Mouse (Mus musculus) hindbrain, embryonic 11.5 days (tissue): Measurements from ENCODE around the gene Nemf. TPM values are rescaled to one million over a fixed set of nuclear protein-coding genes. Genes with fewer than 3 reads are reported as not detected.
A peak's percentile ranks its signal among the peaks of the same experiment; 100 is the strongest.

Source experiments
- ATAC-seq: fragments of 200-750 bp; cut with Nextera tagmentation; 2 replicates; pipeline ENCODE4 v1.8.0; 2017; ENCODE audit warnings: mild to moderate bottlenecking, moderate TSS enrichment, moderate library complexity; ENCODE audit not compliant: low FRiP score
- DNase-seq: peaks from one replicate; pipeline ENCODE4 v3.0.0-alpha.2; 2015; ENCODE audit warnings: low spot score
- H3K27ac ChIP-seq: fragments of 300-500 bp; sonication (generic); 2 replicates; pipeline ENCODE4 v1.5.1; 2014; ENCODE audit warnings: mild to moderate bottlenecking, low read depth, low read length
- H3K27me3 ChIP-seq: fragments of 300-500 bp; sonication (generic); 2 replicates; pipeline ENCODE4 v1.6.1; 2014; ENCODE audit warnings: mild to moderate bottlenecking, low read length, moderate library complexity, mixed read lengths; ENCODE audit not compliant: control insufficient read depth, insufficient read depth
- H3K36me3 ChIP-seq: fragments of 300-500 bp; sonication (generic); 2 replicates; pipeline ENCODE4 v1.6.1; 2014; ENCODE audit warnings: mild to moderate bottlenecking, low read length, moderate library complexity, mixed read lengths; ENCODE audit not compliant: control insufficient read depth, insufficient read depth
- H3K4me1 ChIP-seq: fragments of 300-500 bp; sonication (generic); replicated peaks from 2 replicates; pipeline ENCODE4 v1.6.1; 2014; ENCODE audit warnings: low read length, mixed read lengths; ENCODE audit not compliant: control insufficient read depth, insufficient read depth
- H3K4me2 ChIP-seq: fragments of 300-500 bp; sonication (generic); replicated peaks from 2 replicates; pipeline ENCODE4 v1.6.1; 2014; ENCODE audit warnings: mild to moderate bottlenecking, low read depth, low read length
- H3K4me3 ChIP-seq: fragments of 300-500 bp; sonication (generic); 2 replicates; pipeline ENCODE4 v1.5.1; 2014; ENCODE audit warnings: low read depth, low read length
- H3K9ac ChIP-seq: fragments of 300-500 bp; sonication (generic); 2 replicates; pipeline ENCODE4 v1.6.1; 2014; ENCODE audit warnings: low read depth, low read length
- H3K9me3 ChIP-seq: fragments of 300-500 bp; sonication (generic); 2 replicates; pipeline ENCODE4 v1.6.1; 2016; ENCODE audit warnings: low read length; ENCODE audit not compliant: control insufficient read depth
- WGBS: fragments of 180-500 bp; shearing (Covaris S2); extraction: QIAGEN DNeasy Blood & Tissue Kit; methylation state at CpG from one replicate; pipeline ENCODE4 v1.1.7; 2014; 5-methylcytosine and 5-hydroxymethylcytosine counted together
- polyA plus RNA-seq: library from polyadenylated mRNA; unstranded; fragments of >200 nt; fragmentation: Nextera tagmentation; extraction: Ambion mirVana; gene quantifications from 2 replicates; pipeline ENCODE4 v1.2.1, GENCODE M21; 2014

The Nemf gene
- polyA plus RNA-seq, 1 experiment from 2014 or later, result 108 TPM

DNA sequence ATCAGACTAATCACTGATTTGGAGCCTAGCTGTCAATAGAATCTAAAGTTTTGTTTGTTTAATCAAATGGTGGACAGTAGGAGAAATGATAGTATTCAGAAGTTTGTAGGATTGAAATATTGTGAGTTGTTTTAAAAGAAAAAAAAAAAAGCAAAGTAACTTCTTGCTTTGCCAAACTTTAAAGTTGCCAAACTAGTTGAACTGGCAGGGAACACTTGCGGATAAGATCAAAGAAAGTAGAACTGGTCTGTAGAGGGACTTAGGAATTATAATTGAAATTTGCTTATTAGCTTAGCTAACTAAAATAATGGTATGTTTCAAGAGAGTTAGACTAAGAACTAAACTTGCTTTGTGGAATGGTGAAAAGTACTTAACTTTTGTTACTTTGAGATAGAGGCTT, 20.2 kb upstream of the Nemf start:
- no peaks in the 10 kb centered on the region for H3K9me3 ChIP-seq
- no peaks in the 10 kb centered on the region for H3K4me1 ChIP-seq
- H3K27me3 ChIP-seq, result no peaks in the 10 kb centered on the region
- 98% methylated on average over 1 of the region's 1 CpGs for WGBS
- no peaks in the 10 kb centered on the region for H3K36me3 ChIP-seq
- no peak overlapping the region for H3K4me3 ChIP-seq
- no peak overlapping the region for H3K4me2 ChIP-seq
- H3K9ac ChIP-seq, result no peak overlapping the region
- DNase-seq (no peak), ATAC-seq (no peak)
- H3K27ac ChIP-seq, result no peak overlapping the region

DNA sequence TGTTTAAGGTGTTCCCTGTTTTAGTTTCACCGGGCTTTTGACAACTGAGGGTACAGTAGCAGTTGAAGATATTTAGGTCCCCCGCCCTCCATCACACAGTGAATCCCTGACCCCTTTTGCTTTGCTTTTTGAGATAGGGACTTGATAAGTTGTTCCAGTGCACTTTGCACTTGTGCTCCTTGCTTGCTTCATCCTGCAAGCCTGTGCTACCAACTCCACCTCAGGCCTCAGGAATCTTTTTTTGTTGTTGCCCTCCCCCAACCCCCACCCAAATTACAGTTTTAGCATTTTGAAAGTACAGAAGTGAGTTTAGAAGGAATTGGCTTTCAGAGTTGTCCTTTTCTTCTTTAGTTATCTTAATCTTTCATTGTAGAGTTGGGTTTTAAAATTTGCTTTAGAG, 19.2 kb upstream of the Nemf start:
- H3K9me3 ChIP-seq, result no peaks in the 10 kb centered on the region
- H3K36me3 ChIP-seq, result no peaks in the 10 kb centered on the region
- H3K9ac ChIP-seq, result no peak overlapping the region
- ATAC-seq (no peak), DNase-seq (no peak)
- no peak overlapping the region for H3K4me2 ChIP-seq
- 92% methylated on average over 2 of the region's 2 CpGs for WGBS
- no peak overlapping the region for H3K4me3 ChIP-seq
- no peaks in the 10 kb centered on the region for H3K27me3 ChIP-seq
- H3K27ac ChIP-seq, result no peak overlapping the region
- H3K4me1 ChIP-seq, result no peaks in the 10 kb centered on the region

DNA sequence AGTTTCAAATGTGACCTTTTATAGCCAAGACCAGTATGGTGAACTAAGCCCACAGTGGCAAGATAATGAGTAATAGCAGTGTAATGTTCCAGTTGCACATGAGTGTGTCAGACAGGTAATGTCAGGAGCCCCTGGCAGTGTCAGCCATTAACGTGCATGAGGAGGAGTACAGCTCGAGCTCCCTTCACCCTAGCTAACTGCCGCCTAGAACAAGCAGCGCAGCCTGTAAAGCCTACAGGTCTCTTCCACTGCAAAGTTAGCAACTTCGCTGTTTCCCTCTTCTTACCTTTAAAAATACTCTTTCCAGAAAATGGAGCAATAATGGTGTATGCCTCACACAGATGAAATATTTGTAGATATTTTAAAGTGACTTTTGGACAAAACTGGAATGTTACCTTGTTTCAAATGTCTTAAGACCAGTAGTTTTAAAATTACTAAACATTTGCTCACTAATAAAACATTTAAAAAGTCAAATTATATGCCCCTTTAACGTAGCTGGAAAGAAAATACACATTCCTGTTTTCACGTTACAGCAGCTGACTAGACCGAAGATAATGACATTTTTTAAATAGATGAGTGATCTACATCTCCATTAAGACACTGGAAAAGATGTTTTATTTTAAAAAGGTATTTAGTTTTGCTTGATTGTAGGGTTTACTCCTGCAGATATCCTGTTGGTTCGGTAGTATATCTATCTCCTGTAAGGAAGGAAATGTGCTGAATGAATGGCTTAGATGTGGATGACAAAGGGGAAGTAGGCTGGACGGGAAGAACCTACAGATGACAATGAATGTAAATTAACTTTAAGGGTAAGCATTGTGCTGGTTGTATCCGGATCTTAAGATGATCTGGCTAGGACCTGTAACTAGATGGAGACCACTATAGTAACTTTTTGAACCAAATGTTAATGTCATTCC, 17.1 kb upstream of the Nemf start:
- no peak overlapping the region for H3K27ac ChIP-seq

DNA sequence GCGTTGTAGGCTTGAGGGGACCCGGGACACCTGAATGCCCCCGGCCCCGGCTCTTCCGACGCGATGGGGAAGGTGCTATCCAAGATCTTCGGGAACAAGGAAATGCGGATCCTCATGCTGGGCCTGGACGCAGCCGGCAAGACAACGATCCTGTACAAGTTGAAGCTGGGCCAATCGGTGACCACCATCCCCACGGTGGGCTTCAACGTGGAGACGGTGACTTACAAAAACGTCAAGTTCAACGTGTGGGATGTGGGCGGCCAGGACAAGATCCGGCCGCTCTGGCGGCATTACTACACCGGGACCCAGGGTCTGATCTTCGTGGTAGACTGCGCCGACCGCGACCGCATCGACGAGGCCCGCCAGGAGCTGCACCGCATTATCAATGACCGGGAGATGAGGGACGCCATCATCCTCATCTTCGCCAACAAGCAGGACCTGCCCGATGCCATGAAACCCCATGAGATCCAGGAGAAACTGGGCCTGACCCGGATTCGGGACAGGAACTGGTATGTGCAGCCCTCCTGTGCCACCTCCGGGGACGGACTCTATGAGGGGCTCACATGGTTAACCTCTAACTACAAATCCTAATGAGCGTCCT, 15.9 kb upstream of the Nemf start:
- peak overlapping the region; percentile 84 for H3K4me2 ChIP-seq
- WGBS, result under 1% methylated on average over 42 of the region's 42 CpGs
- H3K4me3 ChIP-seq, result peak overlapping the region; percentile 99
- ATAC-seq, result peak; percentile 23
- no peaks in the 10 kb centered on the region for H3K9me3 ChIP-seq
- H3K27me3 ChIP-seq, result no peaks in the 10 kb centered on the region
- peak overlapping the region; percentile 71 for H3K27ac ChIP-seq
- H3K36me3 ChIP-seq, result no peaks in the 10 kb centered on the region
- peak overlapping the region; percentile 97 for H3K9ac ChIP-seq
- no peaks in the 10 kb centered on the region for H3K4me1 ChIP-seq
- DNase-seq, result peak; percentile 53

More for the DNA sequence above, 17.1 kb upstream of the Nemf start:
- DNase-seq, result no peak
- no peaks in the 10 kb centered on the region for H3K4me1 ChIP-seq
- no peaks in the 10 kb centered on the region for H3K9me3 ChIP-seq
- ATAC-seq, result no peak
- no peaks in the 10 kb centered on the region for H3K27me3 ChIP-seq
- H3K36me3 ChIP-seq, result no peaks in the 10 kb centered on the region
- peak overlapping the region; percentile 99 for H3K4me3 ChIP-seq
- H3K9ac ChIP-seq, result no peak overlapping the region
- 52% methylated on average over 11 of the region's 11 CpGs for WGBS
- H3K4me2 ChIP-seq, result peak overlapping the region; percentile 84

DNA sequence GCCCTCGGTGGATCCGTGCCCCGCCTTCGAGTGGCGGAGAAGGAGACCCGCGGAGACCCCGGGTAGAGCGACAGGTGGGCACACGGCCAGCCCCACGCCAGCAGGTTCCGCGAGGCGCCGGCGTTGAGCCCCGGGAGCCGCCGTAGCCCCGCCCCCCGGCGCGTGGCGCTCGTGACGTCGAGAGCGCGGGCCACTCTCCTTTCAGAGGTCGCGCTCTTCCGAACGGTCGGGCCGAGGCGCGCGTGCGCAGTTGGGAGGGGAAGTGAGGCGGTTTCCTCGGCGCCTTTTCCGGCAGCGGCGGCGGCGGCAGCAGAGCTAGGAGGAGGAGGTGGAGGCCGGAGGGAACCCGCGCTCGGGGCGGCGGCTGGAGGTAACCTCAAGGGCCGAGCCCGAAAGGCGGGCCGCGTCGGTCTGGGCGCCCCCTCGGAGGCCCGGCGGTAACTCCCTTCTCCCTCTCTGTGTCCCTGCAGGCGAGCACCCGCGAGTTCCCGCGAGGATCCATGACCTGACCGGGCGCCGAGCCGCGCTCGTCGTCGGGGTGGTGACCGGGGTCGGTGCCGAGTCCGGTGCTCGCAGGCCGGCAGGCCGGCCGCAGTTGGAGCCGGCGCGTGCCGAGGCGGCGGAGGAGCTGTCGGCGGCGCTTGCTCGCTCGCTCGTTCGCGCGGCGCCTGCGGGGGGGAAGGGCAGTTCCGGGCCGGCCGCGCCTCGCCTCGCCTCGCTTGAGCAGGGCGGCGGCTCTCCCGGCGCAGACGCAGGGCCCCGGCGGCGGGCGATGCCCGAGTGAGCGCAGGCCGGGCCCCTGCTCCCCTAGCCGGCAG, 15.1 kb upstream of the Nemf start, which contains the start of the genes Arf6 and Gm9887:
TSS of gene Arf6 (plus strand) at position 297 of the 818 bp plus-strand sequence.
TSS of gene Gm9887 (minus strand) at position 605 of the 818 bp plus-strand sequence.
- peak within 1 kb of the TSS; percentile 84 for H3K4me2 ChIP-seq
- H3K27me3 ChIP-seq, result no peaks in the 10 kb centered on the region
- H3K4me3 ChIP-seq, result peak within 1 kb of the TSS; percentile 99
- DNase-seq (peak; percentile 99), ATAC-seq (peak; percentile 93)
- H3K27ac ChIP-seq, result peak within 1 kb of the TSS; percentile 71
- H3K36me3 ChIP-seq, result no peaks in the 10 kb centered on the region
- H3K9ac ChIP-seq, result peak within 1 kb of the TSS; percentile 97
- H3K4me1 ChIP-seq, result no peaks in the 10 kb centered on the region
- H3K9me3 ChIP-seq, result no peaks in the 10 kb centered on the region
- WGBS, result under 1% methylated on average over 88 of the region's 121 CpGs

DNA sequence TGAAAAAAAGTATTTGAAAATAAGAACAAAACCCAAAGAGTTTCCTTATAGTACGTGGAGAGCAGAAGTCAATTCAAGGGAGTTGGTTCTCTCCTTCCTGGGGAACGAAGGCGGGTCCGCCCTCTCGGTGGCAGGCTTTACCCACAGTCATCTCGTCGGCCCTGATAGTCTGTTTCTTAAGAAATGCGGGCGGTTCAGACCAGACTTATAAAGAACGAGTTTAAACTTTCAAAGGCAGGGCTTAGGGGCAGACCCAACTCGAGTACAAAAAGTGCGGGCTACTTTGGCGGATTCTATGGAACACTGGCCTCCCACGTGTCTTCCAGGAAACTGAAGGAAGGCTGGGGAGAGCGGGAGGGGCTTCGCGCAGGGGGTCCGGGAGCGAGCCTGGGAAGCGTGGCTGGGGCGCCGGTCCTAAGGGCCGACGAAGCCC, 14.5 kb upstream of the Nemf start:
- Histone ChIP-seq H3K4me1 (no peaks in the 10 kb centered on the region), H3K4me2 (peak overlapping the region; percentile 84), H3K36me3 (no peaks in the 10 kb centered on the region), H3K9ac (peak overlapping the region; percentile 56), H3K9me3 (no peaks in the 10 kb centered on the region), H3K27me3 (no peaks in the 10 kb centered on the region), H3K27ac (peak overlapping the region; percentile 71), H3K4me3 (peak overlapping the region; percentile 99)
- under 1% methylated on average over 24 of the region's 24 CpGs for WGBS
- DNase-seq (no peak), ATAC-seq (peak; percentile 87)

DNA sequence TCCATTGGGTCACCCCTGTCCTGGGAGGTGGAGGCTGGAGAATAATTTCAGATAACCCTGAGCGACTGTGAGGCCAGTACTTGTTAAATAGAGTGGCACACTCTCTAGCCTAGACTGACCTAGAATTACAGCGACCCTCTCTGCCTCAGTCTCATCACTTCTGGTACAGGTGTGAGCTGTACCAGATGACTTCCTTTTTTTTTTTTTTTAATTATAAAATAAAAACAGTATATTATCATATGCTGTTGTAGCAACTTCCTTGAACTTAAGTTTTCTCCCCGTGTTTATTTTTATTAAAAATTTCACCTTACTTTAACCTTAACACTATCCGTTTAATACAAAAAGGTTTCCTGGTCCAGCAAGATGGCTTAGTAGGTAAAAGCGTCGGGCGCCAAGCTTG, 14.0 kb upstream of the Nemf start:
- Histone ChIP-seq H3K4me2 (peak overlapping the region; percentile 84), H3K36me3 (no peaks in the 10 kb centered on the region), H3K27me3 (no peaks in the 10 kb centered on the region), H3K4me3 (peak overlapping the region; percentile 99), H3K4me1 (no peaks in the 10 kb centered on the region), H3K9me3 (no peaks in the 10 kb centered on the region), H3K27ac (no peak overlapping the region; the same call in 1 of the 2 replicates), H3K9ac (peak overlapping the region; percentile 56; the same call in 1 of the 2 replicates)
- ATAC-seq (no peak), DNase-seq (no peak)
- WGBS, result 19% methylated on average over 7 of the region's 7 CpGs

DNA sequence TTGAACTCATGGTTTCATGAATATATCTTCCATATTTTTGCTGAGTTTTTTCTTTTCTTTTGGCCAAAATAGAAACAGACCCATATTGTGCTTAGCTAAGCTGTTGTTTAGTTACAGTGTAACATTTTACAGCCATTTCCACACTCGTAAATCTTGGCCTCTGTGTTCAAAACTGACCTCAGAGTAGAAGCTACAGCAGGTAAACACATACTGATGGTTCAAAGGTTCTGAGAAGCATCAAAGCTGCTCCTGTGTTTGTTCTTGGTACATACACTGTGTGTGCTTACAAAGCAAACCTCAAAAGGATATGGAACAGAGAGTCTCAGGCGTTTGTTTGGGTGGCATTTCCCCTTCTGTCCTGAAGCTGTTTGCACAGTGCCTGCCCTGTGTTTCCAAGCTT, 10.6 kb upstream of the Nemf start:
- 74% methylated on average over 2 of the region's 2 CpGs for WGBS

More for the DNA sequence above, 10.6 kb upstream of the Nemf start:
- no peaks in the 10 kb centered on the region for H3K9me3 ChIP-seq
- H3K27me3 ChIP-seq, result no peaks in the 10 kb centered on the region
- ATAC-seq (no peak), DNase-seq (no peak)
- H3K36me3 ChIP-seq, result no peaks in the 10 kb centered on the region
- no peak overlapping the region for H3K27ac ChIP-seq
- H3K4me3 ChIP-seq, result no peak overlapping the region
- H3K4me2 ChIP-seq, result no peak overlapping the region
- H3K9ac ChIP-seq, result no peak overlapping the region
- no peaks in the 10 kb centered on the region for H3K4me1 ChIP-seq
